Mouse (Mus musculus): ENCODE measurements around the gene Arhgef12. TPM values are rescaled to one million over a fixed set of nuclear protein-coding genes. Genes with fewer than 3 reads are reported as not detected.

The Arhgef12 gene
- polyA plus RNA-seq, 1 experiment from 2014 or later = 15.9 TPM

DNA sequence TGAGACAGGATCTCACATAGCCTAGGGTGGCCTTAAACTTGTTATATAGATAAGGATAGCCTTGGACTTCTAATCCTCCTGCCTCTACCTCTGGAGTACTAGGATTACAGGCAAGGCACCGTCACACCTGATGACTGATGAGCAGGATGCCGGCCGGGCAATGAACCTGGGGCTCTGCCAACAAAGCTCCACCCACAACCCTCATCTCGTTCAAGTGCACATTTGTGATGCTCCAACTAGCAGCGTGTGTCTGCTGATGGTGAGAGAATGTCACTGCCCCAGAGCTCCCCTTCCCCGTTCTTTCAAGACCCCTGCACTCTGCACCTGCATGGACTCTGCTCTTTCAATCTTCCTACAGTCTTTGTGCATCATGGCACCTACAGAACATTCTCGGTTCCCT is 174.9 kb downstream of the Arhgef12 start:
- Histone ChIP-seq H3K4me1 (replicated peaks; ENCODE audit: control insufficient read depth, insufficient read depth, low read length) (peaks cover 2% of the 10 kb centered on the region; the same call in 1 of the 2 replicates), H3K9ac (ENCODE audit: low read length) (no peak overlapping the region), H3K27ac (ENCODE audit: low read depth) (no peak overlapping the region), H3K9me3 (ENCODE audit: control insufficient read depth, low read length) (no peaks in the 10 kb centered on the region; the same call in 1 of the 2 replicates), H3K36me3 (ENCODE audit: control insufficient read depth, insufficient read depth, low read length) (no peaks in the 10 kb centered on the region), H3K27me3 (replicated peaks; ENCODE audit: control insufficient read depth, insufficient read depth, low read length) (no peaks in the 10 kb centered on the region), H3K4me2 (ENCODE audit: low read length) (no peak overlapping the region), H3K4me3 (ENCODE audit: low read depth, low read length) (no peak overlapping the region)
- WGBS = 42% methylated on average over 7 of the region's 7 CpGs
- DNase-seq (ENCODE audit: low spot score) (no peak), ATAC-seq (replicated peaks; ENCODE audit: low FRiP score, low TSS enrichment, low read depth) (no peak)

DNA sequence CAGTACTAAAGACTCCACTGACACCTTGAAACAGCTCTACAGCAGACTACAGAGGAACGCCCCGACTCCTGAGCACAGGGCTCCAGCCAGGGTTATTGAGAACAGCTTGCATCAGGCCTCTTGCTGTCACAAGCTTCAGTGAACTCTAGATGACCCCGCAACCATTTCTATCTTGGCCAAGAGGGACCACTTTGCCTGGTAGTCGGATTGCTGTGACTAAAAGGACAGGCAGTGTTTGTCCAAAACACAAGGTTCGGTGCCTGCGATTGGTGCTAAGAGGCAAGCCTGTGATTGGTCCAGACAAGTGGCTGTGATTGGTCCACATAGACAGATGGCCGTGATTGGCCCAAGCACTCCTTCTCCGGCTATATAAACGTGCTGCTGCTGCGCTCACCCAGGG is 179.5 kb downstream of the Arhgef12 start:
- H3K9me3 ChIP-seq (ENCODE audit: control insufficient read depth, low read length) = no peaks in the 10 kb centered on the region; the same call in 1 of the 2 replicates
- H3K4me1 ChIP-seq (replicated peaks; ENCODE audit: control insufficient read depth, insufficient read depth, low read length) = peaks cover 2% of the 10 kb centered on the region; the same call in 1 of the 2 replicates
- H3K4me2 ChIP-seq (ENCODE audit: low read length) = no peak overlapping the region
- H3K27ac ChIP-seq (ENCODE audit: low read depth) = no peak overlapping the region
- 58% methylated on average over 10 of the region's 10 CpGs for WGBS
- H3K4me3 ChIP-seq (ENCODE audit: low read depth, low read length) = no peak overlapping the region
- no peak for ATAC-seq (replicated peaks; ENCODE audit: low FRiP score, low TSS enrichment, low read depth)
- H3K9ac ChIP-seq (ENCODE audit: low read length) = no peak overlapping the region
- H3K27me3 ChIP-seq (replicated peaks; ENCODE audit: control insufficient read depth, insufficient read depth, low read length) = no peaks in the 10 kb centered on the region
- no peaks in the 10 kb centered on the region for H3K36me3 ChIP-seq (ENCODE audit: control insufficient read depth, insufficient read depth, low read length)
- DNase-seq (ENCODE audit: low spot score) = no peak

DNA sequence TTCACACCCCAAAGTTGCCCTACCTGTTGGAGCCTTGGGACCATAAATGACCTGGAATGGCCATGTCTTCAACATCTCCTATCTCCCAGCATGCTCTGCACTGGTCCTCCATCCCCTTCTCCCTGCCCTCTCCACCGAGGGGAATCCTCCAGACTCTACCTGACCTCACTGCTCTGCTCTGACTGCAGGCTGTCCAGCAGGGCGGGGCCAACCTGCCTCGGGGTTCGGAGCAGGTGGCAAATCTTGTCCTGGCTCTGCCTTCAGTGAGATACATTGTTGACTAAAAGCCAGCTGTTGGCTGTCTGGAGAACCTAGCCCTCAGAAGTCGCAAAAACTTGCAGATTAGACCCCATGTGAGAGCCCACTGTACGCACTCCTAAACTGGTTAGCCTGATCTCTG is 180.5 kb downstream of the Arhgef12 start:
- H3K36me3 ChIP-seq (ENCODE audit: control insufficient read depth, insufficient read depth, low read length) = no peaks in the 10 kb centered on the region
- H3K4me2 ChIP-seq (ENCODE audit: low read length) = no peak overlapping the region
- ATAC-seq (replicated peaks; ENCODE audit: low FRiP score, low TSS enrichment, low read depth) (peak; percentile 61; the same call in 1 of the 2 replicates), DNase-seq (ENCODE audit: low spot score) (no peak)
- H3K9ac ChIP-seq (ENCODE audit: low read length) = no peak overlapping the region
- no peak overlapping the region for H3K4me3 ChIP-seq (ENCODE audit: low read depth, low read length)
- H3K4me1 ChIP-seq (replicated peaks; ENCODE audit: control insufficient read depth, insufficient read depth, low read length) = peaks cover 6% of the 10 kb centered on the region; the same call in 1 of the 2 replicates
- 64% methylated on average over 6 of the region's 6 CpGs for WGBS
- no peak overlapping the region for H3K27ac ChIP-seq (ENCODE audit: low read depth)
- no peaks in the 10 kb centered on the region for H3K27me3 ChIP-seq (replicated peaks; ENCODE audit: control insufficient read depth, insufficient read depth, low read length)
- H3K9me3 ChIP-seq (ENCODE audit: control insufficient read depth, low read length) = no peaks in the 10 kb centered on the region; the same call in 1 of the 2 replicates

GRCm38 (mm10) chr9:42921830-42922229 is 185.2 kb downstream of the Arhgef12 start:
- no peak for ATAC-seq (replicated peaks; ENCODE audit: low FRiP score, low TSS enrichment, low read depth)
- H3K9me3 ChIP-seq (ENCODE audit: control insufficient read depth, low read length) = no peaks in the 10 kb centered on the region
- no peaks in the 10 kb centered on the region for H3K27me3 ChIP-seq (replicated peaks; ENCODE audit: control insufficient read depth, insufficient read depth, low read length)
- no peak overlapping the region for H3K4me2 ChIP-seq (ENCODE audit: low read length)
- H3K36me3 ChIP-seq (ENCODE audit: control insufficient read depth, insufficient read depth, low read length) = no peaks in the 10 kb centered on the region
- 0 out of 2 replicates have a peak, but pooled peaks cover 4% of the 10 kb centered on the region for H3K4me1 ChIP-seq (replicated peaks; ENCODE audit: control insufficient read depth, insufficient read depth, low read length)
- no peak overlapping the region for H3K4me3 ChIP-seq (ENCODE audit: low read depth, low read length)
- DNase-seq (ENCODE audit: low spot score) = no peak
- H3K27ac ChIP-seq (ENCODE audit: low read depth) = no peak overlapping the region
- WGBS = 72% methylated on average over 4 of the region's 4 CpGs
- no peak overlapping the region for H3K9ac ChIP-seq (ENCODE audit: low read length)

DNA sequence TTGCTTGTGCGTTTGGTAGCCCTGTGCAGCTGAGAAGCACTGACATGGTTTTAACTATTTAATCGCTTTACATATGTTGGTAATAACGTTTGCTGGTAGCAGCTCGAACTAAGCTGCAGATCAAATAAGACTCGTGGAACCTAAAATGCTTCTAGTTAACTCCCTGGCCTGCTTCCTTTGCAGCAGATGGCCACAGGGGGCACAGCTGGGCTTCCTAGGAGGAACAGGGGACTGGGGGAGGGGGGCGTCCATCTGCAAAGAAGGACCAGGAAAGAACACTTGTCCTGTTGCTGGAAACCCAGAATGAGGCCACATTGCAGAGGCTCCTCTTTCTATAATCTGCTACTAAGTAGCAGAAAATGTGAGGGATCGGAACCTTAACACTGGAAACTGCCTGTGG is 186.8 kb downstream of the Arhgef12 start:
- 0 out of 2 replicates have a peak, but pooled peaks cover 4% of the 10 kb centered on the region for H3K4me1 ChIP-seq (replicated peaks; ENCODE audit: control insufficient read depth, insufficient read depth, low read length)
- DNase-seq (ENCODE audit: low spot score) (no peak), ATAC-seq (replicated peaks; ENCODE audit: low FRiP score, low TSS enrichment, low read depth) (no peak)
- no peaks in the 10 kb centered on the region for H3K27me3 ChIP-seq (replicated peaks; ENCODE audit: control insufficient read depth, insufficient read depth, low read length)
- 54% methylated on average over 7 of the region's 7 CpGs for WGBS
- H3K9ac ChIP-seq (ENCODE audit: low read length) = no peak overlapping the region
- no peaks in the 10 kb centered on the region for H3K9me3 ChIP-seq (ENCODE audit: control insufficient read depth, low read length)
- H3K4me3 ChIP-seq (ENCODE audit: low read depth, low read length) = no peak overlapping the region
- no peak overlapping the region for H3K4me2 ChIP-seq (ENCODE audit: low read length)
- no peak overlapping the region for H3K27ac ChIP-seq (ENCODE audit: low read depth)
- no peaks in the 10 kb centered on the region for H3K36me3 ChIP-seq (ENCODE audit: control insufficient read depth, insufficient read depth, low read length)

- DNase-seq (ENCODE audit: low spot score) = no peak
- no peak overlapping the region for H3K4me3 ChIP-seq (ENCODE audit: low read depth, low read length)
- H3K36me3 ChIP-seq (ENCODE audit: control insufficient read depth, insufficient read depth, low read length) = no peaks in the 10 kb centered on the region
- no peak overlapping the region for H3K27ac ChIP-seq (ENCODE audit: low read depth)
- no peaks in the 10 kb centered on the region for H3K27me3 ChIP-seq (replicated peaks; ENCODE audit: control insufficient read depth, insufficient read depth, low read length)
- H3K9me3 ChIP-seq (ENCODE audit: control insufficient read depth, low read length) = no peaks in the 10 kb centered on the region
- H3K4me2 ChIP-seq (ENCODE audit: low read length) = no peak overlapping the region
- 89% methylated on average over 7 of the region's 7 CpGs for WGBS
- 0 out of 2 replicates have a peak, but pooled peaks cover 4% of the 10 kb centered on the region for H3K4me1 ChIP-seq (replicated peaks; ENCODE audit: control insufficient read depth, insufficient read depth, low read length)
- ATAC-seq (replicated peaks; ENCODE audit: low FRiP score, low TSS enrichment, low read depth) = no peak
- no peak overlapping the region for H3K9ac ChIP-seq (ENCODE audit: low read length)
Observed at GRCm38 (mm10) chr9:42917911-42918310, 189.1 kb downstream of the Arhgef12 start.

Other genes with a start within 250 kb of the Arhgef12 start
- gene Grik4, start 162.7 kb downstream of the Arhgef12 start, polyA plus RNA-seq (2014; fragmentation: Nextera tagmentation; extraction: Ambion mirVana) = 1.3 and 1.8 TPM in 2 replicates
- gene Tmem136, start 9.3 kb upstream of the Arhgef12 start, polyA plus RNA-seq (2014; fragmentation: Nextera tagmentation; extraction: Ambion mirVana) = 5.8 and 6.7 TPM in 2 replicates
- gene Pou2f3, start 103.1 kb upstream of the Arhgef12 start, polyA plus RNA-seq (2014; fragmentation: Nextera tagmentation; extraction: Ambion mirVana) = 0.89 and 1.3 TPM in 2 replicates
- 108 and 118 TPM in 2 replicates for gene Oaf, start 132.7 kb upstream of the Arhgef12 start, polyA plus RNA-seq (2014; fragmentation: Nextera tagmentation; extraction: Ambion mirVana)
- 1.3 and 1.5 TPM in 2 replicates for gene Trim29, start 203.6 kb upstream of the Arhgef12 start, polyA plus RNA-seq (2014; fragmentation: Nextera tagmentation; extraction: Ambion mirVana)